Mouse (Mus musculus): ENCODE data around the gene Celsr1. TPM values are rescaled to one million over a fixed set of nuclear protein-coding genes. Genes with fewer than 3 reads are reported as not detected.

The Celsr1 gene
- total and polyA plus RNA-seq, 2 experiments from 2014 or later, result 0.97 to 17.4 TPM

- Histone ChIP-seq H3K4me3 (ENCODE audit: low read depth, low read length) (no peak overlapping the region), H3K27me3 (ENCODE audit: control insufficient read depth, insufficient read depth, low read length) (no peaks in the 10 kb centered on the region), H3K4me2 (ENCODE audit: low read depth, low read length) (no peak overlapping the region), H3K9ac (replicated peaks; ENCODE audit: low read depth, low read length) (no peak overlapping the region), H3K9me3 (replicated peaks; ENCODE audit: control insufficient read depth, low read length) (no peaks in the 10 kb centered on the region), H3K27ac (ENCODE audit: low read depth) (no peak overlapping the region), H3K4me1 (ENCODE audit: control insufficient read depth, insufficient read depth) (no peaks in the 10 kb centered on the region), H3K36me3 (replicated peaks; ENCODE audit: control insufficient read depth, insufficient read depth, low read length) (peaks cover 46% of the 10 kb centered on the region)
- TF ChIP-seq EP300 (IDR thresholded peaks at IDR 0.05; ENCODE audit: low read depth) (no peak), CTCF (IDR thresholded peaks at IDR 0.05; ENCODE audit: low read depth) (no peak)
- no peak for ATAC-seq (ENCODE audit: insufficient read depth, low read depth)
- WGBS, result 76% methylated on average over 6 of the region's 6 CpGs
- DNase-seq (ENCODE audit: low spot score), result no peak
Observed at GRCm38 (mm10) chr15:85899396-85899795, 134.2 kb downstream of the Celsr1 start.

GRCm38 (mm10) chr15:85897113-85897512 lies 136.5 kb downstream of the Celsr1 start:
- peaks cover 67% of the 10 kb centered on the region for H3K36me3 ChIP-seq (replicated peaks; ENCODE audit: control insufficient read depth, insufficient read depth, low read length)
- DNase-seq (ENCODE audit: low spot score), result no peak
- 84% methylated on average over 10 of the region's 10 CpGs for WGBS

GRCm38 (mm10) chr15:85896284-85896683 lies 137.3 kb downstream of the Celsr1 start:
- Histone ChIP-seq H3K27me3 (ENCODE audit: control insufficient read depth, insufficient read depth, low read length) (no peaks in the 10 kb centered on the region), H3K9me3 (replicated peaks; ENCODE audit: control insufficient read depth, low read length) (no peaks in the 10 kb centered on the region), H3K36me3 (replicated peaks; ENCODE audit: control insufficient read depth, insufficient read depth, low read length) (peaks cover 74% of the 10 kb centered on the region), H3K4me3 (ENCODE audit: low read depth, low read length) (no peak overlapping the region), H3K27ac (ENCODE audit: low read depth) (no peak overlapping the region), H3K4me2 (ENCODE audit: low read depth, low read length) (no peak overlapping the region), H3K4me1 (ENCODE audit: control insufficient read depth, insufficient read depth) (no peaks in the 10 kb centered on the region), H3K9ac (replicated peaks; ENCODE audit: low read depth, low read length) (no peak overlapping the region)
- WGBS, result 13% methylated on average over 8 of the region's 8 CpGs
- ATAC-seq (ENCODE audit: insufficient read depth, low read depth), result peak; percentile 22; the same call in 1 of the 2 replicates
- peak; percentile 29 for DNase-seq (ENCODE audit: low spot score)
- TF ChIP-seq CTCF (IDR thresholded peaks at IDR 0.05; ENCODE audit: low read depth) (peak; percentile 90), EP300 (IDR thresholded peaks at IDR 0.05; ENCODE audit: low read depth) (no peak)

More at GRCm38 (mm10) chr15:85897113-85897512, 136.5 kb downstream of the Celsr1 start:
- TF ChIP-seq CTCF (IDR thresholded peaks at IDR 0.05; ENCODE audit: low read depth) (no peak), EP300 (IDR thresholded peaks at IDR 0.05; ENCODE audit: low read depth) (no peak)
- Histone ChIP-seq H3K9ac (replicated peaks; ENCODE audit: low read depth, low read length) (no peak overlapping the region), H3K4me2 (ENCODE audit: low read depth, low read length) (no peak overlapping the region), H3K27ac (ENCODE audit: low read depth) (no peak overlapping the region), H3K4me3 (ENCODE audit: low read depth, low read length) (no peak overlapping the region), H3K9me3 (replicated peaks; ENCODE audit: control insufficient read depth, low read length) (no peaks in the 10 kb centered on the region), H3K27me3 (ENCODE audit: control insufficient read depth, insufficient read depth, low read length) (no peaks in the 10 kb centered on the region), H3K4me1 (ENCODE audit: control insufficient read depth, insufficient read depth) (no peaks in the 10 kb centered on the region)
- ATAC-seq (ENCODE audit: insufficient read depth, low read depth), result no peak

GRCm38 (mm10) chr15:85893871-85894270 lies 139.7 kb downstream of the Celsr1 start:
- ATAC-seq (ENCODE audit: insufficient read depth, low read depth), result no peak
- WGBS, result 83% methylated on average over 7 of the region's 7 CpGs

GRCm38 (mm10) chr15:85892498-85893118 lies 141.0 kb downstream of the Celsr1 start:
- H3K9me3 ChIP-seq (replicated peaks; ENCODE audit: control insufficient read depth, low read length), result no peaks in the 10 kb centered on the region
- ATAC-seq (ENCODE audit: insufficient read depth, low read depth), result no peak
- H3K27ac ChIP-seq (ENCODE audit: low read depth), result no peak overlapping the region
- H3K36me3 ChIP-seq (replicated peaks; ENCODE audit: control insufficient read depth, insufficient read depth, low read length), result peaks cover 78% of the 10 kb centered on the region
- no peaks in the 10 kb centered on the region for H3K4me1 ChIP-seq (ENCODE audit: control insufficient read depth, insufficient read depth)
- 76% methylated on average over 13 of the region's 13 CpGs for WGBS
- DNase-seq (ENCODE audit: low spot score), result no peak
- H3K9ac ChIP-seq (replicated peaks; ENCODE audit: low read depth, low read length), result no peak overlapping the region
- no peak overlapping the region for H3K4me3 ChIP-seq (ENCODE audit: low read depth, low read length)
- H3K27me3 ChIP-seq (ENCODE audit: control insufficient read depth, insufficient read depth, low read length), result no peaks in the 10 kb centered on the region
- no peak overlapping the region for H3K4me2 ChIP-seq (ENCODE audit: low read depth, low read length)
- no peak for TF ChIP-seq CTCF (IDR thresholded peaks at IDR 0.05; ENCODE audit: low read depth)
- TF ChIP-seq EP300 (IDR thresholded peaks at IDR 0.05; ENCODE audit: low read depth), result no peak

More at GRCm38 (mm10) chr15:85893871-85894270, 139.7 kb downstream of the Celsr1 start:
- Histone ChIP-seq H3K27me3 (ENCODE audit: control insufficient read depth, insufficient read depth, low read length) (no peaks in the 10 kb centered on the region), H3K27ac (ENCODE audit: low read depth) (no peak overlapping the region), H3K36me3 (replicated peaks; ENCODE audit: control insufficient read depth, insufficient read depth, low read length) (peaks cover 85% of the 10 kb centered on the region), H3K9me3 (replicated peaks; ENCODE audit: control insufficient read depth, low read length) (no peaks in the 10 kb centered on the region), H3K9ac (replicated peaks; ENCODE audit: low read depth, low read length) (no peak overlapping the region), H3K4me1 (ENCODE audit: control insufficient read depth, insufficient read depth) (no peaks in the 10 kb centered on the region), H3K4me3 (ENCODE audit: low read depth, low read length) (no peak overlapping the region), H3K4me2 (ENCODE audit: low read depth, low read length) (no peak overlapping the region)
- TF ChIP-seq EP300 (IDR thresholded peaks at IDR 0.05; ENCODE audit: low read depth), result no peak
- TF ChIP-seq CTCF (IDR thresholded peaks at IDR 0.05; ENCODE audit: low read depth), result no peak
- no peak for DNase-seq (ENCODE audit: low spot score)

- Histone ChIP-seq H3K4me2 (ENCODE audit: low read depth, low read length) (no peak overlapping the region), H3K9ac (replicated peaks; ENCODE audit: low read depth, low read length) (no peak overlapping the region), H3K27ac (ENCODE audit: low read depth) (no peak overlapping the region), H3K27me3 (ENCODE audit: control insufficient read depth, insufficient read depth, low read length) (no peaks in the 10 kb centered on the region), H3K9me3 (replicated peaks; ENCODE audit: control insufficient read depth, low read length) (no peaks in the 10 kb centered on the region), H3K4me1 (ENCODE audit: control insufficient read depth, insufficient read depth) (no peaks in the 10 kb centered on the region), H3K4me3 (ENCODE audit: low read depth, low read length) (no peak overlapping the region), H3K36me3 (replicated peaks; ENCODE audit: control insufficient read depth, insufficient read depth, low read length) (peaks cover 74% of the 10 kb centered on the region)
- TF ChIP-seq EP300 (IDR thresholded peaks at IDR 0.05; ENCODE audit: low read depth) (no peak), CTCF (IDR thresholded peaks at IDR 0.05; ENCODE audit: low read depth) (no peak)
- peak; percentile 54 for DNase-seq (ENCODE audit: low spot score)
- ATAC-seq (ENCODE audit: insufficient read depth, low read depth), result peak; percentile 71; the same call in 1 of the 2 replicates
- WGBS, result 56% methylated on average over 10 of the region's 10 CpGs
Observed at GRCm38 (mm10) chr15:85891971-85892370, 141.6 kb downstream of the Celsr1 start.

Measured in heart, postnatal 0 days (tissue).